Mouse (Mus musculus) megakaryocyte, embryonic 14.5 days (primary cell): ENCODE measurements around the gene Ss18l2. TPM values are rescaled to one million over a fixed set of nuclear protein-coding genes. Genes with fewer than 3 reads are reported as not detected.

Experiments
- H3K27me3 ChIP-seq: replicated peaks from 2 replicates; pipeline ENCODE3; 2012; ENCODE audit warnings: inconsistent platforms
- H3K36me3 ChIP-seq: replicated peaks from 2 replicates; pipeline ENCODE3; 2012; ENCODE audit warnings: low read length, inconsistent platforms, mixed read lengths
- H3K4me1 ChIP-seq: 2 replicates; pipeline ENCODE4 v1.6.1; 2012; ENCODE audit warnings: inconsistent platforms
- H3K4me3 ChIP-seq: replicated peaks from 2 replicates; pipeline ENCODE3; 2012; ENCODE audit warnings: moderate library complexity, mild to moderate bottlenecking, inconsistent platforms
- H3K9me3 ChIP-seq: 2 replicates; pipeline ENCODE4 v1.6.1; 2012; ENCODE audit warnings: inconsistent platforms
- FLI1 ChIP-seq: IDR thresholded peaks from 2 replicates; pipeline ENCODE4 v1.6.1; 2012; ENCODE audit warnings: low read length, inconsistent platforms, mixed read lengths
- GATA1 ChIP-seq: IDR thresholded peaks from 3 replicates; pipeline ENCODE4 v1.6.1; 2012; ENCODE audit warnings: mixed read lengths, low read length, inconsistent platforms, borderline replicate concordance
- polyA plus RNA-seq: library from polyadenylated mRNA; stranded (reverse); fragments of >175 nt; gene quantifications from 2 replicates; pipeline ENCODE4 v1.2.3, GENCODE M21; 2012; ENCODE audit warnings: low replicate concordance; ENCODE audit not compliant: insufficient read depth

Gene Ss18l2
- 30.1 and 45.4 TPM in 2 replicates for polyA plus RNA-seq

- Histone ChIP-seq H3K27me3 (no peaks in the 10 kb centered on the region), H3K4me3 (peak within 1 kb of the TSS; percentile 96), H3K4me1 (peaks cover 76% of the 10 kb centered on the region)
Measured at GRCm38 (mm10) chr9:121709898-121710583, at the start of gene Ss18l2. TSS of gene Ss18l2 (plus strand) at chr9:121710329.

GRCm38 (mm10) chr9:121663467-121663866 is 46.7 kb upstream of the Ss18l2 start:
- TF ChIP-seq GATA1 (no peak), FLI1 (no peak)
- Histone ChIP-seq H3K27me3 (peaks cover 97% of the 10 kb centered on the region), H3K4me3 (no peak overlapping the region), H3K4me1 (peaks cover 7% of the 10 kb centered on the region; the same call in 1 of the 2 replicates), H3K9me3 (no peaks in the 10 kb centered on the region), H3K36me3 (no peaks in the 10 kb centered on the region)

More at GRCm38 (mm10) chr9:121709898-121710583, at the start of gene Ss18l2:
- Histone ChIP-seq H3K9me3 (no peaks in the 10 kb centered on the region), H3K36me3 (peaks cover 23% of the 10 kb centered on the region)
- TF ChIP-seq FLI1 (no peak), GATA1 (no peak)

- Histone ChIP-seq H3K4me1 (peaks cover 14% of the 10 kb centered on the region), H3K9me3 (no peaks in the 10 kb centered on the region), H3K27me3 (peaks cover 97% of the 10 kb centered on the region), H3K36me3 (no peaks in the 10 kb centered on the region), H3K4me3 (no peak overlapping the region)
- TF ChIP-seq FLI1 (no peak), GATA1 (no peak)
Measured at GRCm38 (mm10) chr9:121664104-121664503, 46.0 kb upstream of the Ss18l2 start.

- TF ChIP-seq GATA1, result no peak
- no peak for TF ChIP-seq FLI1
- no peak overlapping the region for H3K4me3 ChIP-seq
- peaks cover 98% of the 10 kb centered on the region for H3K27me3 ChIP-seq
- H3K9me3 ChIP-seq, result no peaks in the 10 kb centered on the region
- H3K4me1 ChIP-seq, result peaks cover 44% of the 10 kb centered on the region
- H3K36me3 ChIP-seq, result no peaks in the 10 kb centered on the region
Measured at GRCm38 (mm10) chr9:121666957-121667630, 43.0 kb upstream of the Ss18l2 start.

GRCm38 (mm10) chr9:121667822-121668221 is 42.3 kb upstream of the Ss18l2 start:
- TF ChIP-seq GATA1 (no peak), FLI1 (no peak)
- H3K36me3 ChIP-seq, result no peaks in the 10 kb centered on the region
- 0 out of 2 replicates have a peak, but pooled peaks cover under 1% of the 10 kb centered on the region for H3K9me3 ChIP-seq
- H3K27me3 ChIP-seq, result peaks cover 93% of the 10 kb centered on the region
- H3K4me1 ChIP-seq, result peaks cover 51% of the 10 kb centered on the region
- peak overlapping the region; percentile 11 for H3K4me3 ChIP-seq

GRCm38 (mm10) chr9:121669348-121669791 is 40.8 kb upstream of the Ss18l2 start:
- Histone ChIP-seq H3K36me3 (no peaks in the 10 kb centered on the region), H3K4me1 (peaks cover 66% of the 10 kb centered on the region), H3K9me3 (peaks cover 15% of the 10 kb centered on the region), H3K4me3 (peak overlapping the region; percentile 87), H3K27me3 (peaks cover 93% of the 10 kb centered on the region)
- no peak for TF ChIP-seq FLI1
- no peak for TF ChIP-seq GATA1

GRCm38 (mm10) chr9:121671300-121671699 is 38.8 kb upstream of the Ss18l2 start:
- Histone ChIP-seq H3K27me3 (peaks cover 89% of the 10 kb centered on the region), H3K4me3 (no peak overlapping the region), H3K9me3 (peaks cover 16% of the 10 kb centered on the region), H3K4me1 (peaks cover 86% of the 10 kb centered on the region), H3K36me3 (no peaks in the 10 kb centered on the region)
- no peak for TF ChIP-seq FLI1
- no peak for TF ChIP-seq GATA1

- Histone ChIP-seq H3K4me1 (peaks cover 96% of the 10 kb centered on the region), H3K4me3 (peak overlapping the region; percentile 54), H3K36me3 (no peaks in the 10 kb centered on the region), H3K9me3 (peaks cover 16% of the 10 kb centered on the region), H3K27me3 (peaks cover 89% of the 10 kb centered on the region)
- TF ChIP-seq GATA1 (no peak), FLI1 (no peak)
Measured at GRCm38 (mm10) chr9:121672311-121672710, 37.8 kb upstream of the Ss18l2 start.

GRCm38 (mm10) chr9:121673716-121674115 is 36.4 kb upstream of the Ss18l2 start:
- H3K9me3 ChIP-seq, result peaks cover 16% of the 10 kb centered on the region
- H3K27me3 ChIP-seq, result peaks cover 89% of the 10 kb centered on the region
- no peak overlapping the region for H3K4me3 ChIP-seq
- H3K4me1 ChIP-seq, result peaks cover 97% of the 10 kb centered on the region
- no peaks in the 10 kb centered on the region for H3K36me3 ChIP-seq
- TF ChIP-seq GATA1 (no peak), FLI1 (no peak)

- TF ChIP-seq GATA1 (no peak), FLI1 (no peak)
- Histone ChIP-seq H3K27me3 (peaks cover 89% of the 10 kb centered on the region), H3K36me3 (no peaks in the 10 kb centered on the region), H3K9me3 (peaks cover 16% of the 10 kb centered on the region), H3K4me3 (peak overlapping the region; percentile 80), H3K4me1 (peaks cover 93% of the 10 kb centered on the region)
Measured at GRCm38 (mm10) chr9:121675011-121675410, 35.1 kb upstream of the Ss18l2 start.
